Mouse (Mus musculus) 3T3-L1 (cell line): ENCODE measurements around the gene Tnik.

Experiments
- DNase-seq: peaks from one replicate; pipeline ENCODE4 v3.0.0-alpha.2; 2015; ENCODE audit warnings: low read depth, low spot score

Tnik gene

DNA sequence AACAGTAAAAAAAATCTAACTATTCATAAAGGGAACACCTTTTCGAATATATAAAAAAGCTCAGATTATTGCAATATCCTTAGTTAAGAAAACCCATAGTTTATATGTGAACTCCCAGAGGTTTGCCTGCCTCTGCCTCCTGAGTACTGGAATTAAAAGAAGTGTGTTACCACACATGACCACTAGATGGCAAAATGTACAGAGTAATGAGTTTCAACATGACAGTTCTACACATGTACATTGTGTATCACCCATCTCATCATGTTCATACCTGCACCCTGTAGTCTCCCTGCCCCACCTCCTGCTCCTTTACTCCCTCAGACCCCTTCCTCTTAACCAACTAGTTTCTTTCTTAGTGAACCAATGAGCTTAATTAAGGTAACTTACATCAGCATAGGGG, 446.7 kb downstream of the Tnik start:
- DNase-seq, result peak; percentile 73

DNA sequence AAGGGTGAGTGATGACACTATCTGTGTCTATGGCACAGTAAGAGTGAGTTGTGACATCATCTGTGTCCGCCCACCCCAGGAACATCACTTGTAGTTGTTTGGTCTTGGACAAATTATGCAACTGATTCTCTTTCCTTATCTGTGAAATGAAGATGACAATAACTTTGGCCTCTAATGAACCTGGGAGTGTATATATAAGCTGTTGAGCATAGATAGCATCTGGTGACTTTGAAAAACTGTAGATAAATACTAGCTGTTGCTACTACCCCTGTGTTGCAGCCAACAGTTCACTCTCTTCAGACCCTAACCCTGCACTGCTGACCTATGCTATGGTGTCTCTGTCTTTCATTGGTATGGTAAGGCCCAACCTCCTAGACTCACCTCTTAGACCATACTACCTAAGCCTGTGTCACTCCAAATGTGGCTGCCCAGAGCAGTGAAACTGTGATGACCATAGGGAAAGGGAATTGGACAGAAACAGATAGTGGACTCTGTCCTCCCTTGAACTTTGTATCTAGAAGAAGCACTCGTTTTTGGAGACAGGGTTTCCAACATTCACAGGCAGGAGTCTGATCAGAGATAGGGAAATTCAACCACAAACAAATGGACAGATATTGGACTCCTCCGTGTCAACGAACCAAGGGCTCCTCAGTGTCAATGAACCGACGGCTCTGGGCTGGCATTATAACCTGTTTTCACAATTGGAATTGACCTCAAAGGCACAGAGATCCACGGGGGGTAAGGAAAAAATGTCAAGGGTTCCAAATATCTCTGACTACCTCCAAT, 451.1 kb downstream of the Tnik start:
- no peak for DNase-seq

DNA sequence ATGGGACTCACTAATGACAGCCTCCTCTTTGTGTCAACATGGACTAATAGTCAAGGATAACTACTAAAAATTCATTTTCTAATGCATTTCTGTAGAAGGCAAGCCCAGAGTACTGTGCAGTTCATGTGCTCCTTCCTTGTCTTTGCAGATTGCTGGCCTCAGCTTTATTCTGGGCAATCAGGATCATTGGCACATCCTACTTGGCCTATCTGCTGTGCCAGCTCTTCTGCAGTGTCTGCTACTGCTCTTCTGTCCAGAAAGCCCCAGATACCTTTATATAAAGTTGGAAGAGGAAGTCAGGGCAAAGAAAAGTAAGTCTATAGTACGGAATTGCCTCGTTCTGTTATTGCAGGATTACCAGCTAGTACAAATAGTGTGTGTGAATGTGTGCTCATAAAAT, 455.5 kb downstream of the Tnik start:
- DNase-seq, result no peak

DNA sequence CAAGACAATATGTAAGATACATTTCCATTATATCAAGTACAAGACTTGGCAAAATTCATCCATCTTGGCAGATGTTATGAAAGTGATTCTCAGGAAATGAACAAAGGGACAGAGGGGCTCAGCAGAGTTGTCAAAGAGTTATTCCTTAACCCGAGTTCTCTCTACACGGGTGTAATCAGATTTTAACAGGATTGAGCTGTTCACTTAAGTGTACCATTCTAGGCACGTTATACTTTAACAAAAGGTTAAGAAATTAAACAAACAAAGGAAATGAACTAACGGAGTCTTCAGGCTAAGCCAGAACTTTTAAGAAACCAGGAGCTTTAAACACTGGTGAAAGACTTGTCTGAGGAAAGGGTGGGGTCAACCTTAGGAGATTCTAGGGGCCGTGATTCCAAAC, 458.2 kb downstream of the Tnik start:
- no peak for DNase-seq

DNA sequence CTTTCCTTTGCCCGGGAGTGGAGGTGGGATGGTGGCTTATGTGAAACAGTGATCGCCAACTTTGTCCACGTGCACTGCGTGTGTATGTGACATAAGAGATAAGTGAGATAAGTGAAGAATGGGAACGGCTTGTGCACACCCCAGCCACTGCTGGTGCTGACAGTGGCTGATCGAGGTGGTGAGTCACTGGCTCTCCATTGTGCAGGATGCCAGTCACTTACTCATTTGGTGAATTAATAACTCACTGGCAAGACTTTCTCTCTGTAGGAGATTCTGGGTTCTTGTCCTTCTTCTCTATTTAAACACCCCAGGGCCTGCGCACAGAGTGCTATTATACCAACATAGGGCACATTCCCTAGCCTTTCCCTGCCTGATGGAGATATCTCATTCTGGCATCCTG, 458.8 kb downstream of the Tnik start:
- DNase-seq, result peak; percentile 51

DNA sequence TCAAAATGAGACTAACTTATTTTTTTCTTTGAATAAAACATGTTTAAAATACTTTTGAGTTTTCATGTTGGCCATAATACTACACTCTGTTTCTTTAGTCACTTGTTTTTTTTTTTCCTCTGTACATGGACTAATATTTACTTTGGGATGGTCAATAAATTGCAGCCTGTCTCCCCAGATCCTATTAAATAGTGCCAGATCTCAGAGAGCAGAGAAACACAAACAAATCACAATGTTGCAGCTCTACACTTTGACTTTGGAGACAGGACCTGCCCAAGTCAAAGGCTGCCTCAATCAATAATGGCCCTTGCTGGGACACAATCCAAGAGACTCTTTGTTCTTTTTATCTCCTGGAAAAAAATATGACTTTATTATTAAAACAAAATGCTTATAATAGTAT, 459.5 kb downstream of the Tnik start:
- no peak for DNase-seq

GRCm38 (mm10) chr3:28723534-28723933, 460.5 kb downstream of the Tnik start:
- DNase-seq, result no peak

- no peak for DNase-seq
These were observed 462.2 kb downstream of the Tnik start for GRCm38 (mm10) chr3:28725203-28725602.
